In the genomic region with DNA sequence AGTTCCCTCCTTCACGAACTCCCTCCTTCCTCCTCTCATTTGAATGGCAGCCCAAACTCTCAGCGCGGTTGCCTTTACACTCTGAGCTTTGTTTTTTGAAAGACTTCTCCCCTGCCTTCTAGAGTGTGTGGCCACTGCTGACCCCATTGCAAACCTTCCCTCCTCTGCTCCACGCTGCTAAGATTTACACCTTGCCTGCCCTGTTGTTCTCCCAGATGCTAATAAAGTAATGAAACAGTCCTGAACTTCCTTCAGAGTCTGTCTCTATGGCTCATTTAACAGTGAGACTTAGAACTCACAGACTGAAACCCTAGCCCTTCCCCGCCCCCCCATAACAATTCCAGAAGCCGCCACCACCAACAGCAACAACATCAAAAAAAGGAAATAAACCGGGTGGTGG, we compare ENCODE assay signal across 30 mouse cellular contexts. TPM values are rescaled to one million over a fixed set of nuclear protein-coding genes. Genes with fewer than 3 reads are reported as not detected.
"Had no signal": no experiment of that assay in that cellular context is flagged by ENCODE, and none has a peak within 500 bp of the region (broad histone marks: within the 10 kb centered on the region; RNA-seq: fewer than 3 reads in every experiment).

No protein-coding gene starts in this region.

- H3K9ac ChIP-seq: intestine, embryonic 15.5 days; limb, embryonic 13.5 days; midbrain, embryonic 12.5 days; neural tube, embryonic 13.5 days had no signal

- DNase-seq: kidney, adult 11 months; kidney, postnatal 25 days; layer of hippocampus, adult 9-11 months; lung, adult 2 months; lung, postnatal 14 days; lung, postnatal 4 days; retina, postnatal 1 day; right cerebral cortex, postnatal 25 days; thymus, postnatal 25 days had no signal

- H3K4me3 ChIP-seq: intestine, embryonic 15.5 days; layer of hippocampus, adult 2 months; limb, embryonic 10.5 days; limb, embryonic 13.5 days; midbrain, embryonic 12.5 days; myocyte; neural tube, embryonic 13.5 days had no signal

- H3K4me2 ChIP-seq: intestine, embryonic 15.5 days; limb, embryonic 13.5 days; midbrain, embryonic 12.5 days; neural tube, embryonic 13.5 days had no signal

- H3K4me1 ChIP-seq: limb, embryonic 10.5 days; limb, embryonic 13.5 days had no signal

- ATAC-seq: hindbrain, embryonic 16.5 days; intestine, embryonic 15.5 days; midbrain, embryonic 16.5 days had no signal

- H3K27ac ChIP-seq: intestine, embryonic 15.5 days; layer of hippocampus, adult 2 months; limb, embryonic 10.5 days; limb, embryonic 13.5 days; midbrain, embryonic 12.5 days; neural tube, embryonic 13.5 days had no signal

- H3K36me3 ChIP-seq: intestine, embryonic 15.5 days; limb, embryonic 10.5 days; limb, embryonic 13.5 days; midbrain, embryonic 12.5 days; neural tube, embryonic 13.5 days had no signal

- H3K27me3 ChIP-seq: intestine, embryonic 15.5 days; limb, embryonic 13.5 days; neural tube, embryonic 13.5 days had no signal

- H3K9me3 ChIP-seq: intestine, embryonic 15.5 days; limb, embryonic 10.5 days; limb, embryonic 13.5 days; midbrain, embryonic 12.5 days; neural tube, embryonic 13.5 days had no signal

RNA-seq across cellular contexts. Expression of a gene that starts 26.5 kb away (rescaled TPM):
- total RNA-seq: liver, adult 2 months; monocyte, adult 5-6 weeks had no signal

RNA-seq across cellular contexts. Expression of a gene that starts 46.6 kb away (rescaled TPM):
- total RNA-seq: layer of hippocampus, adult 2 months; layer of hippocampus, postnatal 25 days; left cerebral cortex, adult 18-20 months; left cerebral cortex, postnatal 25 days; liver, adult 2 months; megakaryocyte progenitor cell, adult 5-6 weeks; megakaryocyte-erythroid progenitor cell, adult 5-6 weeks; monocyte, adult 5-6 weeks; neutrophil, adult 5-6 weeks had no signal
- polyA plus RNA-seq: intestine, embryonic 15.5 days; large intestine, adult 2 months; liver, adult 2 months; lung, adult 2 months; lung, embryonic 16.5 days; myocyte; neural tube, embryonic 13.5 days; small intestine, adult 2 months; stomach, embryonic 16.5 days had no signal
